Mouse (Mus musculus) gonadal fat pad, adult 2 months (tissue): ENCODE data around the gene Rnft1. TPM values are rescaled to one million over a fixed set of nuclear protein-coding genes. Genes with fewer than 3 reads are reported as not detected.
"Not testable (repeated sequence)": the region's sequence is repeated elsewhere in the genome, so short reads cannot be mapped to it uniquely, and the experiment has no call there.

Experiments
- DNase-seq: peaks from one replicate; pipeline ENCODE4 v3.0.0-alpha.2; 2012; ENCODE audit warnings: low read depth
- polyA plus RNA-seq: library from polyadenylated mRNA; depleted of rRNA; stranded (reverse); fragments of >200 nt; gene quantifications from 2 replicates; pipeline ENCODE4 v1.2.3, GENCODE M21; 2012; rRNA removed

Gene Rnft1
- polyA plus RNA-seq, 1 experiment = 11.6 TPM

GRCm38 (mm10) chr11:86517229-86517628, 32.8 kb downstream of the Rnft1 start:
- no peak for DNase-seq

GRCm38 (mm10) chr11:86519751-86520150, 35.3 kb downstream of the Rnft1 start:
- no peak for DNase-seq

GRCm38 (mm10) chr11:86527528-86527927, 43.1 kb downstream of the Rnft1 start:
- no peak for DNase-seq

- DNase-seq = no peak
Measured at GRCm38 (mm10) chr11:86532834-86533233, 48.4 kb downstream of the Rnft1 start.

DNA sequence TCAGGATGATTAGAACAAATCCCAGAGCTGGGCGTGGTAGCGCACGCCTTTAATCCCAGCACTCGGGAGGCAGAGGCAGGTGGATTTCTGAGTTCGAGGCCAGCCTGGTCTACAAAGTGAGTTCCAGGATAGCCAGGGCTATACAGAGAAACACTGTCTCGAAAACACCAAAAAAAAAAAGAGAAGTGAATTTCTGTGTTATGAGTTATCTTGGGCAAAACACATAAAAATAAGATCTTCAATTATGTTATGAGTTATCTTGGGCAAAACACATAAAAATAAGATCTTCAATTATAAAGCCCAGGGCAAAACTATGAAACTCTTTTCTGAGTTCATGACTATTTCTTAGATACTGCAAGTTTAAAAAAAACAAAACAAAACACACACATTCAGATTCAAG, 48.8 kb downstream of the Rnft1 start:
- DNase-seq = not testable (repeated sequence)

DNA sequence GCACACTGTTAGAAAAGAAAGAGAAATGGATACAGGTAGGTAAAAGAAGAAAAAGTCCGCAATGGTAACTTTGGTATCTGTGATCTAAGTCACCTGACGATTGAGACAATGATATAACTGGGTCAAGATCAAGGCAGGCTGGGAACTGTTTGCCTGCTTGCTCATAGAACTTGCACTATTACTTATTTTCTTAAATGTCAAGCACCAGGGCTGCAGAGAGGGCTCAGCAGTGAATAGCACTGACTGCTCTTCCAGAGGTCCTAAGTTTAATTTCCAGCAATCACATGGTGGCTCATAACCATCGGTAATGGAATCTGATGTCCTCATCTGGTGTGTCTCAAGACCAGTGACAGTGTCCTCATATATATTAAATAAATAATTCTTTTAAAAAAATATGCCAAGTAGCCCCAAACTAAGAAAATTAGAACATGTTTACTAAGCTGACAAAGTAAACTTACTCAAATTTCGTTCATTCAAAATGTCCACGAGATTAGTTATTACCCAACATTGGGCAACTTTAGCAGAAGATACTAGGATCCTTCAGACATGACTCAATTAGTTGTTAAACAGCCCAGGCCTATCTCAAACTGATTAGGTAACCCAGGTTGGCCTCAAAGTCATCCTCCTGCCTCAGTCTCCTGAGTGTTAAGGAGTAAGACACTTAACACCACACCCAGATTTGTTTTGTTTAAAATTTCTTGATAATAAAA, 49.9 kb downstream of the Rnft1 start:
- DNase-seq = no peak

DNA sequence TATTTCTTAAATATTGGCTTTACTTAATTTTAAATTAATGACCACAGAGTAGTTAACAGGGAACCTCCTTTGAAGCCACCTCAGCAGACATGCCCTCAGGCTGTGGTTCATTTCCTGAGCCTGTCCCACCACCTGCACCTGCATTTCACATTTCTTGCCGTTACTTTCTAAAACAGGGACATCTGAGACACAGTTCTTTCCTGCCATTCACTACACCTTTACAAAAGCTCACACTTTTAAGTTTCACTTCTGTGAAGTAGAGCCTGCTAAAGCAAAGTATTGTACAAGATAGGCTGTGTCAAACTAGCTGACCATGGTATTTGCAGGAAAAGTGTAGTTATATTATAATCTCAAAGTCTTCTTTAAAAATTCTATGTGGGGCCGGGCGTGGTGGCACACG, 54.3 kb downstream of the Rnft1 start:
- DNase-seq = no peak

DNA sequence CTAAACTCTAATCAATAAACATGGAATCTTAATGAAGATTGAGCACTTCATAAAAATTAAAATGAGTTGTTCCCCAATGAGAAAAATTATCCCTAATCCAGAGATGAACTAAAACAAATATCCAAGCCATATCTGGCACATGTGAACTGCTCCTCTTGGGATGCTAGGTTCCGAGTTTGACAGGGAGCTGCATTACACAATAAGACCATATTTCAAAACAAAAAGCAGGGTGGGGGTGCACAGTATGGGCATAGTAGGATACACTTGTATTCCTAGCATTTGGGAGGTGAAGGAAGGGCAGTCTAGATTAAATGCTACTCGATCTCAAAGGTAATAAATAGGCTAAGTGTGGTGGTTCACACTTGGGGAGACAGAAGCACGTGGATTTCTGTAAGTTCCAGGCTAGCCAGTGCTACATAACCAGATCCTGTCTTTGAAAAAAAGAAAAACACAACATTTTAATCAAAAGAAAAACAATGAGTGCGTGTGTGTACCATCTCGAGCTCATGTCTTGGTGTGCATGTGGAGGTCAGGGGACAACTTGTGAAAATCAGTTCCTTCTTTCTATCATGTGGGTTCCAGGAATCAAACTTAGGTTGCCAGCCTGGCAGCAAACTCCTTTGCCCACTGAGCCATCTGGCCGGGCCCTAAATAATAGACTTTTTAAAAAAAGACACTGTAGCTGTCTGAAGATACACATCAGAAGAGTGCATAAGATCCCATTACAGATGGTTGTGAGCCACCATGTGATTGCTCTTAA, 55.4 kb downstream of the Rnft1 start:
- DNase-seq = no peak

DNA sequence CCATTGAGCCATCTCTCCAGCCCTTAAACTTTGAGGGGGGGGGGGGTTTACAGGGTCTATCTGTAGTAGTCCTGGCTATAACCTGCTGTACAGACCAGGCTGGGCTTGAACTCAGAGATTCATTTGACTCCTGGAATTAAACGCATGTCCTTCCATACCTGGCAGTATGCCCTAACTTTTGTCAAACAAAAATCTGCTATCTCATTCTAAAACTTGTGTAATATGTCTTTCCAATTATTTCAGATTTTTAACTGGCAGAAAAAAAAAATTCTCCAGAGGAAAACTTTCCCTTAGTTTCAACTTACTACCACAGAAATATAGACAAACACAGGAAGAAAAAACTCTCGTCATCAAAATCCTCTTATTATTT, 56.0 kb downstream of the Rnft1 start:
- no peak for DNase-seq

GRCm38 (mm10) chr11:86542851-86543250, 58.4 kb downstream of the Rnft1 start:
- DNase-seq = no peak

GRCm38 (mm10) chr11:86543960-86544638, 59.6 kb downstream of the Rnft1 start:
- no peak for DNase-seq

DNA sequence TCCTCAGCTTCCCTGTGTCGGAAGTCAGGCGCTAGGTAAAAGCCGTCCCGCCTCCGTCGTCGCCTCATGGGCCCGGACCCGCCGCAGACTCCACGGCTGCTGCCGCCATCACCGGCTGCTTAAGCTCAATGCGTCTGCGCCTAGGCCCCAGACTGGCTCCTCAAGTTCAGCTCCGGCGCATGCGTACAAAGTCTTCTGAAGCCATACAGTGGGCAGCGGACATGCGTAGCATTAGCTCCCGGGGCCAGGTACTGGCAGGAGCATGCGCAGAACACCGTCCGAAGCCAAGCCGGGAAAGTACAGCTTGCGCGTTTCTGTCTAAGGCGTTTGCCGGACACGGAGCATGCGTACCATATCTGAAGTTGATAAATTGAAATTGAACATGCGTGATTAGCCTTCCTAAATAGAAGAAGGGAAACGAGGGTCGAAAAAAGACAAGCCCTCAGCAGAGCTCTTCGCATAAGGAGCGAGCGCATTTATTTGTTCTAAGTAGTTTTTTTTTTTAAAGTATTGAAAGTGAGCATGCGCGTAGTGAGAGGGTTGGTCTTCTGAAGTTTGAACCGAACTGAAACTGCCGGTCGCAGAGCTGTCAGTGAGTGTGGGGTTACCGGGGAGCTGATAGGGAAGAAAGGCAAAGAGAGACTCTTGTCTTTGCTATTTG, 60.3 kb downstream of the Rnft1 start, which contains the start of the genes Rps6kb1 and Tubd1:
TSS of gene Rps6kb1 (minus strand) at position 167 of the 661 bp plus-strand sequence.
TSS of gene Tubd1 (plus strand) at position 353 of the 661 bp plus-strand sequence.
- DNase-seq = peak; percentile 89

- no peak for DNase-seq
Measured at GRCm38 (mm10) chr11:86545556-86545955, 61.1 kb downstream of the Rnft1 start.

GRCm38 (mm10) chr11:86547412-86547811, 63.0 kb downstream of the Rnft1 start:
- DNase-seq = no peak

Other genes starting within 250 kb of the Rnft1 start
- gene Ints2, start 227.1 kb upstream of the Rnft1 start, polyA plus RNA-seq = 10.6 and 13.0 TPM in 2 replicates
- 24.4 and 25.8 TPM in 2 replicates for gene Med13, start 127.1 kb upstream of the Rnft1 start, polyA plus RNA-seq
- 7.7 TPM in 2 replicates for gene Rps6kb1, start 60.1 kb downstream of the Rnft1 start, polyA plus RNA-seq
- 4.5 and 6.0 TPM in 2 replicates for gene Tubd1, start 60.3 kb downstream of the Rnft1 start, polyA plus RNA-seq
- gene Vmp1, start 199.2 kb downstream of the Rnft1 start, polyA plus RNA-seq = 133 and 136 TPM in 2 replicates
- gene Ptrh2, start 199.3 kb downstream of the Rnft1 start, polyA plus RNA-seq = 5.0 and 5.3 TPM in 2 replicates